Mouse (Mus musculus) stomach, embryonic 15.5 days (tissue): ENCODE results near the gene Olfr952. TPM values are rescaled to one million over a fixed set of nuclear protein-coding genes. Genes with fewer than 3 reads are reported as not detected.

Experiments used
- ATAC-seq: fragments of 200-750 bp; cut with Nextera tagmentation; 2 replicates; pipeline ENCODE4 v1.8.0; 2017; ENCODE audit warnings: low read depth, moderate number of reproducible peaks, moderate TSS enrichment; ENCODE audit not compliant: insufficient read depth, low FRiP score
- H3K27ac ChIP-seq: fragments of 300-500 bp; sonication (generic); 2 replicates; pipeline ENCODE4 v1.5.1; 2015; ENCODE audit warnings: mild to moderate bottlenecking, inconsistent platforms
- H3K27me3 ChIP-seq: fragments of 300-500 bp; sonication (generic); replicated peaks from 2 replicates; pipeline ENCODE4 v1.6.1; 2015; ENCODE audit warnings: inconsistent platforms
- H3K36me3 ChIP-seq: fragments of 300-500 bp; sonication (generic); 2 replicates; pipeline ENCODE4 v1.6.1; 2015; ENCODE audit warnings: inconsistent platforms
- H3K4me1 ChIP-seq: fragments of 300-500 bp; sonication (generic); 2 replicates; pipeline ENCODE4 v1.6.1; 2015; ENCODE audit warnings: inconsistent platforms
- H3K4me2 ChIP-seq: fragments of 300-500 bp; sonication (generic); 2 replicates; pipeline ENCODE4 v1.6.1; 2015; ENCODE audit warnings: mild to moderate bottlenecking, inconsistent platforms
- H3K4me3 ChIP-seq: fragments of 300-500 bp; sonication (generic); replicated peaks from 2 replicates; pipeline ENCODE4 v1.5.1; 2015; ENCODE audit warnings: inconsistent platforms
- H3K9ac ChIP-seq: fragments of 300-500 bp; sonication (generic); 2 replicates; pipeline ENCODE4 v1.6.1; 2015; ENCODE audit warnings: inconsistent platforms
- H3K9me3 ChIP-seq: fragments of 300-500 bp; sonication (generic); 2 replicates; pipeline ENCODE4 v1.6.1; 2016; ENCODE audit warnings: inconsistent platforms
- WGBS: fragments of 180-500 bp; shearing (Covaris S2); methylation state at CpG from one replicate; pipeline ENCODE4 v1.1.7; 2015; 5-methylcytosine and 5-hydroxymethylcytosine counted together
- polyA plus RNA-seq: library from polyadenylated mRNA; unstranded; fragments of >200 nt; fragmentation: Nextera tagmentation; extraction: Ambion mirVana; gene quantifications from 2 replicates; pipeline ENCODE4 v1.2.1, GENCODE M21; 2015

Olfr952 gene
- polyA plus RNA-seq, result not detected in 2 replicates

DNA sequence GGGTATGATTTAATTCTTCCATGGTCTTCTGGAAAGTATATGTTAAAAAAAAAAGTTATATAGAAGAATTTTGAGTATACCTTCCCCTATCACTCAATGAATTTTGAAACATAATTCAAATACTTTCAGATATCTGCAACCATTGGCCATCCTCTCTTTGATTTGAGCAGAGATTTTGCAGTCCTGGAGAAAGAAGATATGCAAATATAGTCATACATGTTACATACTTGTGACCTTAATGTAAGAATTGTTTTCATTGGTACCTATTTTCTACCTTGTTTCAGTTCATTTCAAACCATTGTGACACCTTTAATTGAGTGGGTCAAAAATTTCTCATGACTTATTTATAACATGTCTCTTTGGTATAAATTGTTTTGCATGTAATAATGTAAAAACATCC lies at the start of gene Olfr952:
Olfr952 (minus strand) TSS at position 101 of the 400 bp plus-strand sequence.
- no peak for ATAC-seq
- H3K4me3 ChIP-seq, result no peak within 1 kb of the TSS
- no peak within 1 kb of the TSS for H3K9ac ChIP-seq
- H3K4me2 ChIP-seq, result no peak within 1 kb of the TSS
- no peaks in the 10 kb centered on the region for H3K9me3 ChIP-seq
- H3K27me3 ChIP-seq, result no peaks in the 10 kb centered on the region
- H3K4me1 ChIP-seq, result no peaks in the 10 kb centered on the region
- H3K27ac ChIP-seq, result no peak within 1 kb of the TSS
- no peaks in the 10 kb centered on the region for H3K36me3 ChIP-seq

DNA sequence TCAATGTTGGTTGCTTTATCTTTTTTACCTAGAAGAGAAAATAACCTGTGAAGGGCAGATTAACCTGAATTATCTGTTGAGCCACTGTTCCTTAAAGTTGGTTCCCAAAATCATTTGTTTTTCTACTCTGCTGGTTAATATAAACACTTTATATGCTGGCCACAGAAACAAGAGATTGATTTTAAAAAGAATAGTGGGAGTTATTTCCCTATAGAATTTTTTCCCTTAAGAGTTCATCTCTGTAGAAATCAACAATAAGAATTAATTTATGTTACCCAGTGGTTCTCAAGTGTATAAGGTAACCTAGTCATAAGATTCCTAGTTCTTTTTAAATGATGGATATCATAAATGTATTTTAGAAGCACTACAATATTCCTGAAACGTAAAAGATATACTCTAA lies 44.9 kb upstream of the Olfr952 start, which contains the start of gene Olfr955:
Olfr955 (minus strand) TSS at position 101 of the 400 bp plus-strand sequence.
- Histone ChIP-seq H3K4me1 (no peaks in the 10 kb centered on the region), H3K36me3 (no peaks in the 10 kb centered on the region), H3K4me2 (no peak within 1 kb of the TSS), H3K27me3 (no peaks in the 10 kb centered on the region), H3K4me3 (no peak within 1 kb of the TSS), H3K27ac (no peak within 1 kb of the TSS), H3K9ac (no peak within 1 kb of the TSS), H3K9me3 (no peaks in the 10 kb centered on the region)
- ATAC-seq, result no peak
- 52% methylated on average over 1 of the region's 1 CpGs for WGBS

DNA sequence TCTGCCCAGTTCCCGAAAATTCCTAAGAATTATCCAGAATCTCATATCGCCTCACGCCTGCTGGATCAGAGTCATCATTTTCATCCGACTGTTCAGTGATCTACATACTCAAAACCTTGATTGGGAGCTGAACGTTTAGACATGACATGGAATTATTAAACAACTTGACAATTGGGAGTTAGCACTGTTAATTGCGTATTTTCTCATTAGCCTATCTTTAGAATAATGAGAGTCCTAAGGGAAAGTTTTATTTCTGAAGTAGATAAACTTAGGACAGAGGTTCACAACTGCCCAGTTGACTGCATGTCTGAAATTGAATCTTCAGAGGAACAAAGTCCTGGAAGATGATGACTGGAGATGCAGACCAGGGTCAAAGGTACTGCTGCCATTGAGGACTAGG lies 29.5 kb upstream of the Olfr952 start, which contains the start of gene Olfr954:
Olfr954 (plus strand) TSS at position 301 of the 400 bp plus-strand sequence.
- no peak within 1 kb of the TSS for H3K4me2 ChIP-seq
- H3K36me3 ChIP-seq, result no peaks in the 10 kb centered on the region
- H3K27me3 ChIP-seq, result no peaks in the 10 kb centered on the region
- no peak within 1 kb of the TSS for H3K4me3 ChIP-seq
- no peaks in the 10 kb centered on the region for H3K4me1 ChIP-seq
- no peaks in the 10 kb centered on the region for H3K9me3 ChIP-seq
- 83% methylated on average over 6 of the region's 6 CpGs for WGBS
- no peak within 1 kb of the TSS for H3K9ac ChIP-seq
- no peak for ATAC-seq
- H3K27ac ChIP-seq, result no peak within 1 kb of the TSS

DNA sequence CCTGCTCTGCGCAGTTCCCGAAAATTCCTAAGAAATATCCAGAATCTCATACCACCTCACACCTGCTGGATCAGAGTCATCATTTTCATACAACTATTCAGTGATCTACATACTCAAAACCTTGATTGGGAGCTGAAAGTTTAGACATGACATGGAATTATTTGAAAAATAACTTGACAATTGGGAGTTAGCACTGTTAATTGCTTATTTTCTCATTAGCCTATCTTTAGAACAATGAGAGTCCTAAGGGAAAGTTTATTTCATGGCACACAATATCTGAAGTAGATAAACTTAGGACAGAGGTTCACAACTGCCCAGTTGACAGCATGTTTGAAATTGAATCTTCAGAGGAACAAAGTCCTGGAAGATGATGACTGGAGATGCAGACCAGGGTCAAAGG lies 39.8 kb downstream of the Olfr952 start, which contains the start of gene Olfr951:
Olfr951 (plus strand) TSS at position 301 of the 400 bp plus-strand sequence.
- Histone ChIP-seq H3K4me1 (no peaks in the 10 kb centered on the region), H3K9me3 (no peaks in the 10 kb centered on the region), H3K27me3 (no peaks in the 10 kb centered on the region), H3K36me3 (no peaks in the 10 kb centered on the region), H3K4me3 (no peak within 1 kb of the TSS), H3K9ac (no peak within 1 kb of the TSS), H3K27ac (no peak within 1 kb of the TSS), H3K4me2 (no peak within 1 kb of the TSS)
- 84% methylated on average over 2 of the region's 2 CpGs for WGBS
- no peak for ATAC-seq

Other genes starting within 250 kb of the Olfr952 start
- gene Olfr944, start 225.2 kb downstream of the Olfr952 start, polyA plus RNA-seq, result not detected in 2 replicates
- gene Olfr1537, start 177.2 kb downstream of the Olfr952 start, polyA plus RNA-seq, result not detected in 2 replicates
- not detected in 2 replicates for gene Olfr945, start 150.3 kb downstream of the Olfr952 start, polyA plus RNA-seq
- gene Olfr948, start 101.1 kb downstream of the Olfr952 start, polyA plus RNA-seq, result not detected in 2 replicates
- gene Olfr951, start 39.7 kb downstream of the Olfr952 start, polyA plus RNA-seq, result not detected in 2 replicates
- not detected in 2 replicates for gene Olfr954, start 29.6 kb upstream of the Olfr952 start, polyA plus RNA-seq
- gene Olfr955, start 44.8 kb upstream of the Olfr952 start, polyA plus RNA-seq, result not detected in 2 replicates
- gene Olfr44, start 66.8 kb upstream of the Olfr952 start, polyA plus RNA-seq, result not detected in 2 replicates
- not detected in 2 replicates for gene Olfr957, start 88.7 kb upstream of the Olfr952 start, polyA plus RNA-seq
- gene Olfr958, start 126.9 kb upstream of the Olfr952 start, polyA plus RNA-seq, result not detected in 2 replicates
- gene Olfr959, start 148.4 kb upstream of the Olfr952 start, polyA plus RNA-seq, result not detected in 2 replicates
- 25.7 and 28.1 TPM in 2 replicates for gene AW551984, start 177.3 kb upstream of the Olfr952 start, polyA plus RNA-seq
- gene Olfr148, start 183.5 kb upstream of the Olfr952 start, polyA plus RNA-seq, result not detected in 2 replicates
- not detected in 2 replicates for gene Olfr960, start 194.2 kb upstream of the Olfr952 start, polyA plus RNA-seq
- gene Olfr961, start 217.9 kb upstream of the Olfr952 start, polyA plus RNA-seq, result not detected in 2 replicates
- not detected in 2 replicates for gene Olfr963, start 240.1 kb upstream of the Olfr952 start, polyA plus RNA-seq